Mouse (Mus musculus): Measurements from ENCODE around the gene Nr3c2.

- TF ChIP-seq POLR2A (IDR thresholded peaks at IDR 0.05; ENCODE audit: low read depth, low read length): no peak
- no peak for TF ChIP-seq CTCF (conservative IDR thresholded peaks at IDR 0.05; ENCODE audit: insufficient read depth, insufficient read length, low read depth, low read length)
These were observed 332.6 kb downstream of the Nr3c2 start for GRCm38 (mm10) chr8:77231834-77232233.

Measured in kidney, adult 2 months (tissue).